Mouse (Mus musculus) hematopoietic stem cell, adult 5-6 weeks (primary cell): ENCODE measurements around the gene Onecut3. TPM values are rescaled to one million over a fixed set of nuclear protein-coding genes. Genes with fewer than 3 reads are reported as not detected.

Source experiments
- total RNA-seq: library from RNA; stranded (forward); fragments of 172-1452, 232-1000 nt; gene quantifications from 2 replicates; pipeline ENCODE4 v1.2.3, GENCODE M21; 2017

The Onecut3 gene
- total RNA-seq, 1 experiment from 2014 or later, result not detected

Other genes with a start within 250 kb of the Onecut3 start
- 79.6 and 101 TPM in 2 replicates for gene Ndufs7, start 245.7 kb upstream of the Onecut3 start, total RNA-seq
- gene Gamt, start 233.8 kb upstream of the Onecut3 start, total RNA-seq, result 0.81 and 1.8 TPM in 2 replicates
- 150 and 329 TPM in 2 replicates for gene Dazap1, start 233.3 kb upstream of the Onecut3 start, total RNA-seq
- gene Rps15, start 202.4 kb upstream of the Onecut3 start, total RNA-seq, result 2,831 and 3,208 TPM in 2 replicates
- 0.30 and 0.75 TPM in 2 replicates for gene Apc2, start 198.9 kb upstream of the Onecut3 start, total RNA-seq
- 8.5 and 17.6 TPM in 2 replicates for gene 2310011J03Rik, start 174.3 kb upstream of the Onecut3 start, total RNA-seq
- gene Pcsk4, start 165.3 kb upstream of the Onecut3 start, total RNA-seq, result 2.9 and 3.1 TPM in 2 replicates
- 2.1 and 2.9 TPM in 2 replicates for gene Reep6, start 164.9 kb upstream of the Onecut3 start, total RNA-seq
- 0.25 and 0.40 TPM in 2 replicates for gene Adamtsl5, start 146.4 kb upstream of the Onecut3 start, total RNA-seq
- not detected in 2 replicates for gene Plk5, start 138.4 kb upstream of the Onecut3 start, total RNA-seq
- gene Mex3d, start 107.2 kb upstream of the Onecut3 start, total RNA-seq, result 8.8 and 9.9 TPM in 2 replicates
- 40.6 and 89.6 TPM in 2 replicates for gene Mbd3, start 95.3 kb upstream of the Onecut3 start, total RNA-seq
- gene Uqcr11, start 88.0 kb upstream of the Onecut3 start, total RNA-seq, result 94.4 and 127 TPM in 2 replicates
- 52.6 and 54.4 TPM in 2 replicates for gene Tcf3, start 61.2 kb upstream of the Onecut3 start, total RNA-seq
- gene Atp8b3, start 44.3 kb downstream of the Onecut3 start, total RNA-seq, result not detected in 2 replicates
- 13.9 and 19.2 TPM in 2 replicates for gene Rexo1, start 66.7 kb downstream of the Onecut3 start, total RNA-seq
- 5.3 and 9.9 TPM in 2 replicates for gene Klf16, start 82.5 kb downstream of the Onecut3 start, total RNA-seq
- gene Abhd17a, start 95.5 kb downstream of the Onecut3 start, total RNA-seq, result 16.3 and 20.9 TPM in 2 replicates
- gene Scamp4, start 108.0 kb downstream of the Onecut3 start, total RNA-seq, result 7.4 and 9.6 TPM in 2 replicates
- gene Adat3, start 108.0 kb downstream of the Onecut3 start, total RNA-seq, result 0.94 TPM in 1 of 2 replicates, not detected in the other
- gene Gm49322, start 111.2 kb downstream of the Onecut3 start, total RNA-seq, result 0.31 and 0.60 TPM in 2 replicates
- 184 and 239 TPM in 2 replicates for gene Csnk1g2, start 128.0 kb downstream of the Onecut3 start, total RNA-seq
- 13.6 and 35.8 TPM in 2 replicates for gene Btbd2, start 162.2 kb downstream of the Onecut3 start, total RNA-seq
- 52.4 and 75.9 TPM in 2 replicates for gene Mknk2, start 183.3 kb downstream of the Onecut3 start, total RNA-seq
- gene Mob3a, start 207.1 kb downstream of the Onecut3 start, total RNA-seq, result 81.1 and 92.3 TPM in 2 replicates
- 9.5 and 10.4 TPM in 2 replicates for gene Izumo4, start 207.3 kb downstream of the Onecut3 start, total RNA-seq
- gene Ap3d1, start 247.4 kb downstream of the Onecut3 start, total RNA-seq, result 37.7 and 45.2 TPM in 2 replicates